Mouse (Mus musculus): ENCODE results near the gene Gins2. TPM values are rescaled to one million over a fixed set of nuclear protein-coding genes. Genes with fewer than 3 reads are reported as not detected.

The Gins2 gene
- total RNA-seq, 2 experiments from 2014 or later, result 13.3 to 14.3 TPM

DNA sequence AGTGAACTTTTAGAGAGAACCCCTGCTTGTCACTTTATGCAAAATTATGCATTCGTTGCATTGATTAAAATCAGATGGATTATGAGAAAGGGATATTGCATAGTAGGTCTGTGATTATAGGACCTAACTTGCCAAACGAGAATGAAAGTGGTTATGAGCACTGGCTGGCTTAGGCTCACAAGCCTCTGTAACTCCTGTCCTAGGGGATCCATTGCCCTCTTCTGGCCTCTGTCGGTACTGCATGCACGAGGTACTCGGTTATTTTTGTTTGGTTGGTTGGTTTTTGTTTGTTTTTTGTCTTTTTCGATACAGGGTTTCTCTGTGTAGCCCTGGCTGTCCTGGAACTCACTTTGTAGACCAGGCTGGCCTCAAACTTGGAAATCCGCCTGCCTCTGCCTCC lies 18.8 kb upstream of the Gins2 start:
- peak; percentile 73 for ATAC-seq (replicated peaks; ENCODE audit: low FRiP score, poor library complexity, severe bottlenecking)

DNA sequence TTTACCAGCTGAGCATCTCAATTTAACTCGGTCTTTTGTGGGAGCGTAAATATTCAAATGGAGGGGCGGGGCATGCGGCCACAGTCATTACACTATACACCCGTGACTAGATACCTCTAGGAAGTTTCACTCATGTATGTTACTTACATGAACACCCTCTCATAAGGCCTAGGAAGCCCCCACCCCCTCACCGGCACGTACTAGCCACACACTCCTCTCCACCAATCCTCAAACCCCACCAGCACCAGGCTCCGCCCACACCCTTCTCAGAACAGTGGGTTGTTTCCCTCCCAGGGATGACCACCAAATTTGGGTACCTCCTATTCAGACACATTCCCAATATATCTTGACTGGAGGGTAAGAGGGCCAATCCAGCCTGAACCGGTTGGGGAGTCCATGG lies 18.4 kb upstream of the Gins2 start:
- ATAC-seq (replicated peaks; ENCODE audit: low FRiP score, poor library complexity, severe bottlenecking), result no peak

DNA sequence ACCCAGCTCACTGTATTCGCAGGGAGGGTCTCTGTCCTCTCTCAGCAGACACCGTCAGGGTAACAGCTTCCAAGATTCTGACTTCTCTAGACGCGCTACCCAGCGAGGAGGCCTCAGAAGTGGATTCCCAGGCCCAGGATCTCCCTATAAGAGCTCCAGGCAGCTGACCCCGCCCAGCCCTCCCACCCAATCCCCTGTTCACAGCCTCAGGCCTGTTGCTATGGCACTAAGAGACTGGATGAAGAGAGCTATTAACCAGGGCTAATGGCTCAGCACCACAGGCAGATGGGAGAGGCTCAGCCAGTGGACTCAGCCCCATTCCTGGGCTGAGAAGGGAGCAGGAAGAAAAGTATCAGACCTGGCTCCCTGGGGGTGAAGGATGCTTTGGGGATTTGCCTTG lies 13.6 kb upstream of the Gins2 start:
- ATAC-seq (replicated peaks; ENCODE audit: low FRiP score, poor library complexity, severe bottlenecking), result no peak

DNA sequence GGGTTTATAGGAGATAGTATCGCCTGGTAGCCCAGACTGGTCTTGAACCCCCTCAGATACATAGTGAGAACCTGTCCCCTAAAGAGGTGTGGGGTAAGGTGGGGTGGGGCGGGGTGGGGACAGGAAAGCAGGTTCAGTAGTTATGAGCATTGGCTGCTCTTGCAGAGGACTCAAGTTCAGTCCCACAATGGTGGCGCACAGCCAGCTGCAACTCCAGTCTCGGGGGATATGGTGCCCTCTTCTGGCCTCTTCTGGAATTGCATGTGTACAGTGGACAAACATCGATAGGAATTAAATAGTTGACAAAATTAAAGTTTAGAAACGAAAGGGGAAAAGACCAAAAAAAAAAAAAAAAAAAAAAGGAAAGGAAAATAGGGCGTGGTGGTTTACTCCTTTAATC lies 10.4 kb upstream of the Gins2 start:
- 0 out of 2 replicates have a peak, but pooled peaks have one; percentile 46 for ATAC-seq (replicated peaks; ENCODE audit: low FRiP score, poor library complexity, severe bottlenecking)

DNA sequence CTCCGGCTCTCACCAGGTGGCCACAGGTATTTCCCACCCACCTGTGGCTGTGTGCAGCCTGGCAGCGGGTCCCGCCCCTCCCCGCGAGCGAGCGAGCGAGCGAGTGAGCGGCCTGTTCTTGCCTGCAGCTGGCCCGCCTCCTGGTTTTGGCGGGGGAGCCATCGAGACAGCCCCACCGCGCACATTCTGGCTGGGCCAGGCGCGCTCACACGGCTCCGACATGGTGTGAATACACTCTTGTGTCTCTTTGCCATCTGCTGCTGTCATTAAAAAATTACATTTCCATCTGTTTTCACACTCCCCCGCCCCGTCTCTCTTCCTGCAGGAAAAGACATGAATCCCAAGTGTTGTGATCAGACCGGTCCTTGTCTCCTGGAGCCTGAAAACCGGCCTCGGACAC lies 9.5 kb upstream of the Gins2 start:
- ATAC-seq (replicated peaks; ENCODE audit: low FRiP score, poor library complexity, severe bottlenecking), result no peak

DNA sequence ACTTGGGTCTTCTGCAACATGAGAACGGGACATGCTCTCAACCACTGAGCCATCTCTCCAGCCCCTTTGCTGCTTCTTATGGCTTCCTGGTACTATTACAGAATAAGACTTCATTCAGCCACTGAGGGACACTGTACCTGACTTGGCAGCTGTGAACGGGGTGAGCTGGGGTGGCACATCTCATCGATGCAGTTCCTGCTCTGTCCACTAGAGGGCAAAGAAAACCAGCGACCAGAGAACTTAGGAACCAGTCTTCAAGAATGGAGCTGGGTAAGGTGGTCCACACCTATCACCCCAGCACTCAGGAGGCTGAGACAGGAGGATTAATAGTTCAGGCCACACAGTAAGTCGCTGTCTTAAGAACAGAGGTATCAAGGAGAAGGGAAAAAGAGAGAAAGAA lies 6.9 kb upstream of the Gins2 start:
- ATAC-seq (replicated peaks; ENCODE audit: low FRiP score, poor library complexity, severe bottlenecking), result peak; percentile 80

DNA sequence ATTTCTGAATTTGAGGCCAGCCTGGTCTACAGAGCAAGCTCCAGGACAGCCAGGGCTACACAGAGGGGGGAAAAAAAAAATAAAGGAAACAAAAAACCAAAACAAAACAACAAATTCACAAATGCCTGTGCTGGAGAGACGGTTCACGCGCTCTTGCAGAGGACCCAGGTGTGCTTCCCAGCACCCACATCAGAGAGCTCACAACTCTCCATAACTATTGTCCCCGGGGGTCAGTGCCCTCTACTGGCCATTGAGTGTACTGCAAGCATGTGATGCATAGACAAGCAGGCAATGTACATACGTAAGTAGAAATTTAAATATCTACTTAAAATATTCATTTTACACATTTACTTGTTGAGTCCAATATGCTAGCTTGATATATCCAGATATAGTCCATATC lies 5.5 kb upstream of the Gins2 start:
- no peak for ATAC-seq (replicated peaks; ENCODE audit: low FRiP score, poor library complexity, severe bottlenecking)

DNA sequence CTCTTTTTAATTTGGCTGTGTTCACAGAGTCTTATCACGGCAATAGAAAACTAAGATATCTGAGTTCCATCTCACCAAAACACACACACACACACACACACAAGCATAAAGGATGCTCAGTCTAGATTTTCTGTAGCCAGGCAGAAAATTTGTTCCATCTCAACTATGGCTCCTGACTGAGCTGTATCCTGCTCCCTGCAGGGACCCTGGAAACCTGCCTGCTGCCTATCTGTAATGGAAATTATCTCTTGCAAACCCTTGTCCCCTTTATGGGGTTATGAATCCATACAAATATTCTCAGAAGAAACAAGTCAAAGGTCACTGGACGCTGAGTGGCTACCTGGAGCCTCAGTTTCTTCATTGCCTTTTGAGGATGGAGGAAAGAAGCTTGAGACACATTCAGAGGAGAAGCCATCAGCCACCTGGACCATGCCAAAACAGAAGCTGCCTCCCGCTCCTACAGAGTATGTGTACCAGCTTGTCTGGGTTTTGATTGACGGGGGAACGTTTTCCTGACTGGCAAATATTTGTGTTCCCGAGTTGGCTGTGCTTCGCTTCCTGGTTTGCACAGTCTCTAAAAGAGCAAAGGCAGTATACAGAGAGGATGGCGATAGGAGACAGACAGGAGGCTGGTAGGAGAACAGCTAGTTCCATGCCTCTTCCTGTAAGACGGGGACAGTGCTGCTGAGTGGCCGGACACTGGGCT lies 2.6 kb upstream of the Gins2 start:
- no peak for ATAC-seq (replicated peaks; ENCODE audit: low FRiP score, poor library complexity, severe bottlenecking)

DNA sequence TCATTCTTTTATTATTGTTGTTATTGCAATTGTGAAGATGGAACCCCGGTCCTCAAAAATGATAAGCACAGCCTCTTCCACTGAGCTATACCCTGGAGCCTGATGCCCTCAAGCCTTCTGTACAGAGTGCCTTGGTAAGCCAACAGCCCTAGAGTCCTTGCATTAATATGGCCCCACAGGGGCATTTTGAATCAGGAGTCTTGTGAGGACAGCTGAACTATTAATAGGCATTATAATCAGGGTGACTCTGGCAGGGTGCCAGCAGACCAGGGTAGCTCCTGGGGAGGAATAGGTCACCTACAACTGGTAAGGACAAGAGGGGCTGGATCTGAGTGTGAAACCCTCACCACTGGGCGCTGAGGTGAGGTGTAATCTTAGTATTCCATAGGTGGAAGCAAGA lies 817 bp upstream of the Gins2 start:
- no peak for ATAC-seq (replicated peaks; ENCODE audit: low FRiP score, poor library complexity, severe bottlenecking)

DNA sequence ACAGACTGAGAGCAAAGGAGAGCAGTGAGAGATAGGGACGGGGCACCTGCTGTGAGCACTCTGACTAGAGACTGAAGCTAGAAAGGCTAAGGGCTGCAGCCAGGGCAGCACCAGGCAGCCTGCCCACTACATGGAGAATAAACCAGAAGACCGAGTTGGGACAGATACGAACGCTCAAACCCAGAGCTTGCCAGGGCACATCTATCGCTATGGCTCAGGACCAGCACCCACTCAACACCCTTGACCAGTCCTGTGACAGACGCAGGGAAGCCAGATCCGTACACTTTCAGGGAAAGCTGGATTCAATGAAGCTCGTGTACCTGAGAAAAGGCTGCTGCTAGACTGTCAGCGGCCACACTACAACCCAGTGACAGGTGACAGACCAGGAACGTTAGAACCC lies 3.6 kb downstream of the Gins2 start:
- ATAC-seq (replicated peaks; ENCODE audit: low FRiP score, poor library complexity, severe bottlenecking), result no peak

DNA sequence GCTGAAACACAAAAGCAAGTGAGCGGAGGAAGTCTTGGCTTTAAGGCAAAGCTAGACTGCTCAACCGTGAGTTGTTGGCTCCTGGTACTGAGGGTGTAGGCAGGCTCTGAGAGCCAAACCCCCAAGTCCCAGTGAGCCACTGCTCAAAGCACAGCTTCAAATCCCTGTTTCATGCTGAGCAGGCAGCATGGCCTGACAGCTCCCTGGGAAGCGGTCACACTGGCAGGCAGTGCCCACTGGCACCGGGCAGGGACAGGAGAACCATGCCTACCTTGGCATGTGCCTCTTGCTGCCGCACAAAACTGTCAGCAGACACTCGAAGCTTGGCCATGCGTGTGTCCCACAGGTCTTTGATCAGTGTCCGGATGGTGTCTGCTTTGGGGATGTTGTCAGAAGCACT lies 7.3 kb downstream of the Gins2 start:
- ATAC-seq (replicated peaks; ENCODE audit: low FRiP score, poor library complexity, severe bottlenecking), result no peak

DNA sequence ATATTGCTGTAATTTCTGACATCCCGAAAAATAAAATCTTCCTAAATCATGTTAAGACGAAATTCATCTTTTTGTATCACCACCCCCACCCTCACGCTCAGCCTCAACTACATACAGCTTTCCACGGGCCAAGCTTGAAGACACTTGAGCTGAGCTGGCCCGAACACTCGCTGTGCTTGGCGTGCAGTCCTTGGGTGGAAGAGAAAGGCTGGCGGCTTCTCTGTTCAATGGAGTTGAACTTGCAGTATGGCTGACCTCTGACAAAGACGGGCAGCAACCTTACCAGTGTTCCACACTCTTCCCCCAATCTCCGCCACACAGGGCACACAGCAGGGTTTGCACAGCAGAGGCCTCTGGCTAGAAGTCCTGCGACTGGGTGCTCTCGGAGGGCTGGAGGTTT lies 7.8 kb downstream of the Gins2 start:
- ATAC-seq (replicated peaks; ENCODE audit: low FRiP score, poor library complexity, severe bottlenecking), result no peak

DNA sequence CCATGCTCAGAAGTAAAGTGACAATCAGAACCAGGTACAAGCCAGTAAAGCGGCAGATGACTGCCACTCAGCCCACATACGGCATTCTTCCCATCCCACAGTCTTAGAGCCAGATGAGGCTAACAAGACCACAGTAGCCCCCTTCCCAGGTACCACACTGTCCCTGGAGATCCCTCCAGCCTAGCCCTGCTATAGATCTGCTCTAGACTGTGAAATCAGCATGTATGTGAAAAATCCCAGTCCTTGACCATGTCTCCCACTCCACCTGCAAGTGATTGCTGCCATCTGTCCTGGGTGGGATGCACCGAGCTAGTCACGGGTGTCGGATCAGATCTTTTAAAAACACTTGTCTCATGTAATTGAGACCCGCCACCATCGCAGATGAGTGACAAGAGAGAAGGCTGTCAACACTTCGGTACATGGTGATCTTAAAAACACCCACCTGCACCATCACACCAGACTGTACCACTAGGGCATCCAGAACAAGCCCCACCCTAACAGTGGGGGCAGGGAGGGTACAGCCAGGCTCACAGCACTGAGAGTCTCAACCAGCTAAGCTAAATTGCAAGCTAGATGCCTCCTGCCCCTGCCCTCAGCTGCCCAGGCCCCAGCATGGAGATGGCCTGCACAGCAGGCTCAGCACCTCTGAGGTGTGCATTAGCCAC lies 8.6 kb downstream of the Gins2 start:
- no peak for ATAC-seq (replicated peaks; ENCODE audit: low FRiP score, poor library complexity, severe bottlenecking)

DNA sequence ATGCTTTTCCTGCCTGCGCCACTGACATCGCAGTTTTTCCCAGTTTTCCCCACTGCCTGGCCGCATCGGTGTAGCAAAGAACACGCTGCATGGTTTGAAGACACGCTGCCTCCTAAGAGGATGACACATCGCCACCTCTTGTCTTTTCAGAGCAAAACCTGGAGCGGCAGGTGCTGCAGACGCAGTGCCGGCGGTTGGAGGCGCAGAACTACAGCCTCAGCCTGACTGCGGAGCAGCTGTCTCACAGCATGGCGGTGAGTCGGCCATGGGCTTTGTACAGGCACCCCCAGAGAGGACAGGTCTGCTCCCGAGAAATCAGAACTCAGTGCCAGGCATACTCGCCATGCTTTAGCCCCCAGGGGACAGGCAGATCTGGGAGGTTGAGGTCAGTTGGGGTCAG lies 11.3 kb downstream of the Gins2 start:
- ATAC-seq (replicated peaks; ENCODE audit: low FRiP score, poor library complexity, severe bottlenecking), result no peak

DNA sequence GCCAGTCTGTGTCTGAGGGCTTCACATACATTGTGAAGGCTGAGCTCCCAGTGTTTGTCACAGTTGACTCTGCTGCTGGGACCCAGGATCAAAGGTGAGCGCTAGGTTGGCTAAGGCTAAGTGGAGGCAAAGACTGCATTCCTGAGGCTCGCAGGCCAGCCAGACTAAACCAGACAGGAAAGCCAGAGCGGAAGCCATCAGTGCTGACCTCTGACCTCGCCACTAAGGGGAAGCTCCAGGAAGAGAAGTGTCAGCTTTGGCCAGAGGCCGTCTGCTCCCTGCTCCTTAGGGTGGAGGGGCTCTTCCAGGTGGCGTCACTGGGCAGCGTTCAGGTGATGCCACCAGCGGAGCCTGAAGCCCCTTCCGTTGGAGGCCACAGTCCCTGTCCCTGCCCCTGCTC lies 13.3 kb downstream of the Gins2 start:
- no peak for ATAC-seq (replicated peaks; ENCODE audit: low FRiP score, poor library complexity, severe bottlenecking)

DNA sequence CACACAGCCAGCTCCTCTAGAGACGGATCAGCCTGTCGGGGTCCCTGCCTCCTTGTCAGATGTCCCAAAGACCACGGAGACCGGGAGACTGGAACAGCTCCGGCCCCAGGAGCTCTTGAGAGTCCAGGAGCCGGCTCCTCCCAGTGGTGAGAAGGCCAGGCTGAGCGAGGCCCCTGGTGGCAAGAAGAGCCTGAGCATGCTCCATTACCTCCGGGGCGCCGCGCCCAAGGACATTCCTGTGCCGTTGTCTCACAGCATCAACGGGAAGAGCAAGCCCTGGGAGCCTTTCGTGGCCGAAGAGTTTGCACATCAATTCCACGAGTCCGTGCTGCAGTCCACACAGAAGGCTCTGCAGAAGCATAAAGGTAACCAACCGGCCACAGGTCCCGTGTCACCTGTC lies 14.2 kb downstream of the Gins2 start:
- no peak for ATAC-seq (replicated peaks; ENCODE audit: low FRiP score, poor library complexity, severe bottlenecking)

DNA sequence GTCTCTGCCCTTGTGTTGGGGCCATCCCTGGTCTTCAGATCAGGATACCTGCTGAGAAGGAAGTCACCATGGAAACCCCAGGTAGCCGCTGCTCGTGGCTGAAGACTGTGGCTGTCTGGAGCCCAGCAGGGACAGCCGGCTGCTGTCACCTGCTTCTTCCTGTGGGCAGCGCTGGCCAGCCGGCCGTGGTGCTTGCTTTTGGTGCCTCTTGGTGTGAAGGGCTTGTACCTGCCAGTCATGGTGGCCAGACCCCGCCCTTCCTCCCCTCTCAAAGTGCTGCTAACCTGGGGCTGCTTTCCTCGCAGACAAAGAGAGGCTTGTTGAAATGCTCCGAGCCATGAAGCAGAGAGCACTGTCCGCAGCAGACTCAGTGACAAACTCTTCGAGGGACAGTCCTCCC lies 15.2 kb downstream of the Gins2 start:
- ATAC-seq (replicated peaks; ENCODE audit: low FRiP score, poor library complexity, severe bottlenecking), result no peak

DNA sequence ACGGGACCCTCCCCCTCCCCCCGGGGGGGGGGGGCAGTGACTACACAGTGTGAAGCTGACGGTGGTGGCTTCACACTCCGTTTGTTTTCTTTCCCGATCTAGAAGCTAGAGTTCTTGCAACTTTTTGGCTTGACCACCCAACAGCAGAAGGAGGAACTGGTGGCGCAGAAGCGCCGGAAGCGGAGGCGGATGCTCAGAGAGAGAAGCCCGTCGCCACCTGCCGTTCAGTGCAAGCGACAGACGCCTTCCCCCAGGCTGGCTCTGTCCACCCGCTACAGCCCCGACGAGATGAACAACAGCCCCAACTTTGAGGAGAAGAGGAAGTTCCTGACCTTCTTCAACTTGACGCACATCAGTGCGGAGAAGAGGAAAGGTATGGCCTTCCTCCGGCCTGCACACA lies 16.6 kb downstream of the Gins2 start:
- no peak for ATAC-seq (replicated peaks; ENCODE audit: low FRiP score, poor library complexity, severe bottlenecking)

DNA sequence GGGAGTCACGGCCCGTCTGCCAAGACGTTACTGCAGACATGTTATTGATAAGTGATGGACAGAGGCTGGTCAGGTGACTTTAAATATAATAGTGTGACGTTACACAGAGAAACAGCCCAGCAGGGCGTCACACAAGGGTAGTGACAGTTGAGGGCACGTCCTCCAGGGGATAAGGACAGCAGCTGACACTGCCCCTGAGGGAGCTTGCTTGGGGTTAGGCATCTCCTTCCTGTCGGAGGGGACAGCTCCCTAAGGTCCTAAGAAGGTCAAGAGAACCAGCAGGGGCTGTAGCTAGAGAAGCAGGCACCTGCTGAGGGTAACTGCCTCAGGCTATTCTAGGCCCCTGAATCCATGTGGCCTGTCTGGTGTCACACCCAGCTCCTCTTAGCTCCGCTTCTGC lies 17.5 kb downstream of the Gins2 start:
- ATAC-seq (replicated peaks; ENCODE audit: low FRiP score, poor library complexity, severe bottlenecking), result no peak

DNA sequence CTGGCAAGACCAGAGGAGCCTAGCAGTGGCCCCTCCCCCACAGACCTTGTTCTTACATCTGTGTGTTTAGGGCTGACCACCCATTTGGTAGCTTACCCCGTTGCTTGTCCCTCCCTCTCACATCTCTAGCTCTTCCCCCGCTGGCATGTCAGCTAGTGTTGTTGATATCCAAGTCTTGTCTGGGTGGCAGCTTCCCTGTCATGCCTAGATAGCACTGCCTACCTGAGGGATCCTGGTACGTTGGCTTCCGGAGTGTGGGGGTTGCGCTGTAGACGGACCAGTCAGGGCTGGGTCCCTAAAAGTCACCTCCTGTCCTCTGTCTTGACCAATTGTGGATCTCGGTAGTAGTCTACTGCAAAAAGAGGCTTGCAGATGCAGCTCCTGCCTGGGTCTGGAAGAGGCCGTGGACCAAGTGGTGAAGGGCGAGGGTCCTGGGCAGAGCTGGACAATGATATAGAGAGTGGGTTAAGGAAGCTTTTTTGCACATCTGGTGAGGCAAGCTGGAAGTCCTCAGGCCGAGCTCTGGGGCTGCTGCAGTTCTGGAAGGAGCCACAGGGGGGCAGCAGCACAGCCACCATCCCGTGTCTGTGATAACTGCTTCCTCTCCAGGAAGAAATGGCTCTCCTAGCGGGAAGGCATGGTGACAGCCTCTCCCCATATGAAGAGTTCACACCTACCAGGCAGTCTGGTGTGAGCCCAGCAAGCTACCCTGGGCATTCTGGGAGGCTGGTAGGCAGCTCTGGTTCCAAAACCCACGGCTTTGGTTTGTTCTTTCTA lies 19.0 kb downstream of the Gins2 start:
- peak; percentile 51 for ATAC-seq (replicated peaks; ENCODE audit: low FRiP score, poor library complexity, severe bottlenecking)

DNA sequence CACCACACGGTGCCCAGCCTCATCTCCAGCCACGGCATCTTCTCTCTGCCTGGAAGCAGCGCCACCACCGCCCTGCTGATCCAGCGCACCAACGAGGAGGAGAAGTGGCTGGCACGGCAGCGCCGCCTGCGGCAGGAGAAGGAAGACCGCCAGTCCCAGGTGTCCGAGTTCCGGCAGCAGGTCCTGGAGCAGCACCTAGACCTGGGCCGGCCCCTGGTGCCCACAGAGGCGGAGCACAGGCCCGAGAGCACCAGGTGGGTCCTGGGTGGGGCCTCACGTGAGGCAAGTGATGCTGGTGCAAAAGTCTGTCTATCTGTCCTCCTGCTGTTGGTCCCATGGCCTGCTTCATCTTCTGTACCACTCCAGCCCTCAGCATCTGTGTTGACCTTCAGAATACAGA lies 20.0 kb downstream of the Gins2 start:
- ATAC-seq (replicated peaks; ENCODE audit: low FRiP score, poor library complexity, severe bottlenecking), result no peak

Measured in erythroblast, adult 5-6 weeks (primary cell).